Mouse (Mus musculus): ENCODE data around the gene Otx2. TPM values are rescaled to one million over a fixed set of nuclear protein-coding genes. Genes with fewer than 3 reads are reported as not detected.

Gene Otx2
- not detected in 2 replicates for polyA plus RNA-seq (2015; fragmentation: Nextera tagmentation; extraction: Ambion mirVana)

- Histone ChIP-seq H3K4me3 (replicated peaks; ENCODE audit: low read depth, low read length) (no peak within 1 kb of the TSS), H3K4me2 (ENCODE audit: low read length) (no peak within 1 kb of the TSS), H3K36me3 (ENCODE audit: insufficient read depth, low read length) (no peaks in the 10 kb centered on the region), H3K27me3 (ENCODE audit: insufficient read depth, low read length) (peaks cover 80% of the 10 kb centered on the region), H3K4me1 (replicated peaks; ENCODE audit: insufficient read depth, low read length) (no peaks in the 10 kb centered on the region), H3K9ac (ENCODE audit: low read depth, low read length) (no peak within 1 kb of the TSS), H3K27ac (no peak within 1 kb of the TSS), H3K9me3 (replicated peaks; ENCODE audit: low read length) (no peaks in the 10 kb centered on the region)
- no peak for TF ChIP-seq CTCF (IDR thresholded peaks at IDR 0.05; ENCODE audit: low read depth)
- DNase-seq (ENCODE audit: low spot score) (no peak), ATAC-seq (replicated peaks; ENCODE audit: low FRiP score, low read depth) (no peak)
- WGBS, result under 1% methylated on average over 27 of the region's 27 CpGs
Observed at GRCm38 (mm10) chr14:48673541-48673940, at the start of gene Otx2. Otx2 (minus strand) TSS chr14:48673819.

- ATAC-seq (replicated peaks; ENCODE audit: low FRiP score, low read depth) (no peak), DNase-seq (ENCODE audit: low spot score) (no peak)
- no peaks in the 10 kb centered on the region for H3K9me3 ChIP-seq (replicated peaks; ENCODE audit: low read length)
- H3K27ac ChIP-seq, result no peak overlapping the region
- H3K4me1 ChIP-seq (replicated peaks; ENCODE audit: insufficient read depth, low read length), result no peaks in the 10 kb centered on the region
- H3K4me3 ChIP-seq (replicated peaks; ENCODE audit: low read depth, low read length), result no peak overlapping the region
- no peak overlapping the region for H3K9ac ChIP-seq (ENCODE audit: low read depth, low read length)
- no peak for TF ChIP-seq CTCF (IDR thresholded peaks at IDR 0.05; ENCODE audit: low read depth)
- no peaks in the 10 kb centered on the region for H3K27me3 ChIP-seq (ENCODE audit: insufficient read depth, low read length)
- WGBS, result 27% methylated on average over 4 of the region's 4 CpGs
- no peaks in the 10 kb centered on the region for H3K36me3 ChIP-seq (ENCODE audit: insufficient read depth, low read length)
- no peak overlapping the region for H3K4me2 ChIP-seq (ENCODE audit: low read length)
Observed at GRCm38 (mm10) chr14:48722763-48723162, 49.1 kb upstream of the Otx2 start.

GRCm38 (mm10) chr14:48719296-48719695 is 45.7 kb upstream of the Otx2 start:
- no peak overlapping the region for H3K27ac ChIP-seq
- H3K4me2 ChIP-seq (ENCODE audit: low read length), result no peak overlapping the region
- no peak for ATAC-seq (replicated peaks; ENCODE audit: low FRiP score, low read depth)
- no peaks in the 10 kb centered on the region for H3K4me1 ChIP-seq (replicated peaks; ENCODE audit: insufficient read depth, low read length)
- no peaks in the 10 kb centered on the region for H3K36me3 ChIP-seq (ENCODE audit: insufficient read depth, low read length)
- DNase-seq (ENCODE audit: low spot score), result no peak
- H3K4me3 ChIP-seq (replicated peaks; ENCODE audit: low read depth, low read length), result no peak overlapping the region
- WGBS, result 74% methylated on average over 3 of the region's 3 CpGs
- no peaks in the 10 kb centered on the region for H3K9me3 ChIP-seq (replicated peaks; ENCODE audit: low read length)
- TF ChIP-seq CTCF (IDR thresholded peaks at IDR 0.05; ENCODE audit: low read depth), result no peak
- H3K27me3 ChIP-seq (ENCODE audit: insufficient read depth, low read length), result no peaks in the 10 kb centered on the region
- no peak overlapping the region for H3K9ac ChIP-seq (ENCODE audit: low read depth, low read length)

- 77% methylated on average over 8 of the region's 8 CpGs for WGBS
- Histone ChIP-seq H3K36me3 (ENCODE audit: insufficient read depth, low read length) (no peaks in the 10 kb centered on the region), H3K4me3 (replicated peaks; ENCODE audit: low read depth, low read length) (no peak overlapping the region), H3K4me1 (replicated peaks; ENCODE audit: insufficient read depth, low read length) (no peaks in the 10 kb centered on the region), H3K9me3 (replicated peaks; ENCODE audit: low read length) (no peaks in the 10 kb centered on the region), H3K9ac (ENCODE audit: low read depth, low read length) (no peak overlapping the region), H3K27me3 (ENCODE audit: insufficient read depth, low read length) (no peaks in the 10 kb centered on the region), H3K27ac (no peak overlapping the region), H3K4me2 (ENCODE audit: low read length) (no peak overlapping the region)
- DNase-seq (ENCODE audit: low spot score) (no peak), ATAC-seq (replicated peaks; ENCODE audit: low FRiP score, low read depth) (no peak)
- TF ChIP-seq CTCF (IDR thresholded peaks at IDR 0.05; ENCODE audit: low read depth), result no peak
Observed at GRCm38 (mm10) chr14:48717632-48718279, 44.1 kb upstream of the Otx2 start.

- TF ChIP-seq CTCF (IDR thresholded peaks at IDR 0.05; ENCODE audit: low read depth), result no peak
- no peak overlapping the region for H3K9ac ChIP-seq (ENCODE audit: low read depth, low read length)
- DNase-seq (ENCODE audit: low spot score) (no peak), ATAC-seq (replicated peaks; ENCODE audit: low FRiP score, low read depth) (no peak)
- H3K36me3 ChIP-seq (ENCODE audit: insufficient read depth, low read length), result no peaks in the 10 kb centered on the region
- no peak overlapping the region for H3K27ac ChIP-seq
- no peak overlapping the region for H3K4me3 ChIP-seq (replicated peaks; ENCODE audit: low read depth, low read length)
- WGBS, result 92% methylated on average over 4 of the region's 4 CpGs
- no peak overlapping the region for H3K4me2 ChIP-seq (ENCODE audit: low read length)
- no peaks in the 10 kb centered on the region for H3K4me1 ChIP-seq (replicated peaks; ENCODE audit: insufficient read depth, low read length)
- no peaks in the 10 kb centered on the region for H3K27me3 ChIP-seq (ENCODE audit: insufficient read depth, low read length)
- no peaks in the 10 kb centered on the region for H3K9me3 ChIP-seq (replicated peaks; ENCODE audit: low read length)
Observed at GRCm38 (mm10) chr14:48716456-48716855, 42.8 kb upstream of the Otx2 start.

- Histone ChIP-seq H3K36me3 (ENCODE audit: insufficient read depth, low read length) (no peaks in the 10 kb centered on the region), H3K4me3 (replicated peaks; ENCODE audit: low read depth, low read length) (no peak overlapping the region), H3K9ac (ENCODE audit: low read depth, low read length) (no peak overlapping the region), H3K9me3 (replicated peaks; ENCODE audit: low read length) (no peaks in the 10 kb centered on the region), H3K27ac (no peak overlapping the region), H3K4me1 (replicated peaks; ENCODE audit: insufficient read depth, low read length) (no peaks in the 10 kb centered on the region), H3K27me3 (ENCODE audit: insufficient read depth, low read length) (peaks cover 37% of the 10 kb centered on the region), H3K4me2 (ENCODE audit: low read length) (no peak overlapping the region)
- DNase-seq (ENCODE audit: low spot score) (no peak), ATAC-seq (replicated peaks; ENCODE audit: low FRiP score, low read depth) (no peak)
- no peak for TF ChIP-seq CTCF (IDR thresholded peaks at IDR 0.05; ENCODE audit: low read depth)
- WGBS, result 77% methylated on average over 13 of the region's 13 CpGs
Observed at GRCm38 (mm10) chr14:48710871-48711370, 37.3 kb upstream of the Otx2 start.
